In the genomic region with DNA sequence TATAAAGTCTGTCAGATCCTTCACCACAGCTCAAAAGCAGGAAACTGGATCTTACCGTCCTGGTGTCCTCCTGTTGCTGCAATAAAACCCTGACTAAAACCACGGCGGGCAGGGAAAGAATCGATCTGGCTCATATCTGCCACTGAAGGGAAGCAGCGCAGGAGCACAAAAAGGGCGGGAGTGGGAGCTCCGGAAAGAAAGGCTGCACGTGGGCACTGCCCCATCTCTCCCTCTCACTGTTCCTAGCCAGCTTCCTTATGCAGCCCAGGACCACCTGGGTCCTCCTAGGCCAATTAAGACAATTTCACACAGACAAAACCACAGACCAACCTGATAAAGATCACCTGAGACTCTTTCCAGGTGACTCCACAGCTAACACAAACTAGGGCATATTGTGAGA, we compare ENCODE assay signal across 13 mouse cellular contexts. TPM values are rescaled to one million over a fixed set of nuclear protein-coding genes. Genes with fewer than 3 reads are reported as not detected.
DNase-seq lines count a peak whose midpoint lies in the region; ATAC-seq lines count a peak whose summit lies in the region.
"Had no signal": no experiment of that assay in that cellular context is flagged by ENCODE, and none has a peak within 500 bp of the region (broad histone marks: within the 10 kb centered on the region; RNA-seq: fewer than 3 reads in every experiment).

No protein-coding gene starts in this region.

- H3K27ac ChIP-seq in intestine, embryonic 15.5 days: peak overlapping the region; percentile 20; the same call in 1 of the 2 replicates
- no peak overlapping the region for H3K27ac ChIP-seq in intestine, embryonic 16.5 days (ENCODE audit: low read length)
- H3K27ac ChIP-seq in liver, embryonic 16.5 days (ENCODE audit: low read length): no peak overlapping the region
- no peak overlapping the region for H3K27ac ChIP-seq in neural tube, embryonic 15.5 days (replicated peaks)
- H3K27ac ChIP-seq: forebrain, embryonic 12.5 days; hindbrain, embryonic 12.5 days; midbrain, embryonic 15.5 days; neural tube, embryonic 12.5 days had no signal

- no peak overlapping the region for H3K4me3 ChIP-seq in intestine, embryonic 15.5 days (replicated peaks)
- no peak overlapping the region for H3K4me3 ChIP-seq in intestine, embryonic 16.5 days (ENCODE audit: low read length)
- no peak overlapping the region for H3K4me3 ChIP-seq in liver, embryonic 16.5 days (ENCODE audit: low read depth, low read length)
- H3K4me3 ChIP-seq in neural tube, embryonic 15.5 days (replicated peaks): no peak overlapping the region
- H3K4me3 ChIP-seq: forebrain, embryonic 12.5 days; hindbrain, embryonic 12.5 days; midbrain, embryonic 15.5 days; neural tube, embryonic 12.5 days had no signal

- WGBS in intestine, embryonic 15.5 days: 39% methylated on average over 8 of the region's 8 CpGs
- 31% methylated on average over 8 of the region's 8 CpGs for WGBS in intestine, embryonic 16.5 days
- WGBS in liver, embryonic 16.5 days (ENCODE audit: insufficient replicate concordance): 28% methylated on average over 8 of the region's 8 CpGs
- WGBS in neural tube, embryonic 15.5 days: 51% methylated on average over 8 of the region's 8 CpGs

- H3K4me1 ChIP-seq in intestine, embryonic 15.5 days (replicated peaks): 0 out of 2 replicates have a peak, but pooled peaks cover 10% of the 10 kb centered on the region
- peaks cover 7% of the 10 kb centered on the region; the same call in 1 of the 2 replicates for H3K4me1 ChIP-seq in intestine, embryonic 16.5 days (ENCODE audit: control insufficient read depth, insufficient read depth, low read length)
- peaks cover 6% of the 10 kb centered on the region for H3K4me1 ChIP-seq in liver, embryonic 16.5 days (ENCODE audit: control insufficient read depth, low read depth, low read length)
- H3K4me1 ChIP-seq in neural tube, embryonic 15.5 days: peaks cover 18% of the 10 kb centered on the region

- H3K36me3 ChIP-seq in intestine, embryonic 15.5 days: no peaks in the 10 kb centered on the region
- no peaks in the 10 kb centered on the region for H3K36me3 ChIP-seq in intestine, embryonic 16.5 days (ENCODE audit: control insufficient read depth, insufficient read depth, low read length)
- H3K36me3 ChIP-seq in liver, embryonic 16.5 days (ENCODE audit: control insufficient read depth, insufficient read depth): no peaks in the 10 kb centered on the region
- no peaks in the 10 kb centered on the region for H3K36me3 ChIP-seq in neural tube, embryonic 15.5 days
- H3K36me3 ChIP-seq: forebrain, embryonic 12.5 days; hindbrain, embryonic 12.5 days; midbrain, embryonic 15.5 days; neural tube, embryonic 12.5 days had no signal

- no peak for DNase-seq in cerebellum, adult 9-11 months
- DNase-seq in kidney, adult 18-20 months: no peak
- DNase-seq: cerebellum, adult 11-12 months had no signal

- H3K9ac ChIP-seq in intestine, embryonic 15.5 days: no peak overlapping the region
- H3K9ac ChIP-seq in intestine, embryonic 16.5 days (ENCODE audit: low read depth, low read length): no peak overlapping the region
- H3K9ac ChIP-seq in liver, embryonic 16.5 days (ENCODE audit: low read depth, low read length): no peak overlapping the region
- H3K9ac ChIP-seq in neural tube, embryonic 15.5 days (replicated peaks): no peak overlapping the region
- H3K9ac ChIP-seq: forebrain, embryonic 12.5 days; hindbrain, embryonic 12.5 days; midbrain, embryonic 15.5 days; neural tube, embryonic 12.5 days had no signal

- H3K4me2 ChIP-seq in intestine, embryonic 15.5 days (replicated peaks): peak overlapping the region; percentile 3; the same call in 1 of the 2 replicates
- no peak overlapping the region for H3K4me2 ChIP-seq in intestine, embryonic 16.5 days (ENCODE audit: low read depth, low read length)
- 0 out of 2 replicates have a peak overlapping the region, but pooled peaks have one; percentile 5 for H3K4me2 ChIP-seq in liver, embryonic 16.5 days (ENCODE audit: low read depth, low read length)
- H3K4me2 ChIP-seq in neural tube, embryonic 15.5 days: no peak overlapping the region
- H3K4me2 ChIP-seq: forebrain, embryonic 12.5 days; hindbrain, embryonic 12.5 days; midbrain, embryonic 15.5 days; neural tube, embryonic 12.5 days had no signal

- no peak for ATAC-seq in intestine, embryonic 15.5 days
- no peak for ATAC-seq in intestine, embryonic 16.5 days
- ATAC-seq in CD4-positive, CD25-positive, alpha-beta regulatory T cell, adult 4 months: peak; percentile 36
- ATAC-seq in common myeloid progenitor, adult 5-6 weeks (replicated peaks; ENCODE audit: low read depth, poor library complexity, severe bottlenecking): peak; percentile 21; the same call in 1 of the 2 replicates
- ATAC-seq in liver, embryonic 16.5 days (ENCODE audit: low read depth): no peak
- ATAC-seq in neural tube, embryonic 15.5 days (ENCODE audit: low FRiP score): no peak
- ATAC-seq: midbrain, embryonic 15.5 days had no signal

- no peaks in the 10 kb centered on the region for H3K9me3 ChIP-seq in intestine, embryonic 15.5 days
- no peaks in the 10 kb centered on the region for H3K9me3 ChIP-seq in intestine, embryonic 16.5 days (ENCODE audit: control insufficient read depth, low read length)
- no peaks in the 10 kb centered on the region for H3K9me3 ChIP-seq in liver, embryonic 16.5 days (replicated peaks; ENCODE audit: control insufficient read depth, low read length)
- no peaks in the 10 kb centered on the region for H3K9me3 ChIP-seq in neural tube, embryonic 15.5 days (replicated peaks)
- H3K9me3 ChIP-seq: forebrain, embryonic 12.5 days; hindbrain, embryonic 12.5 days; midbrain, embryonic 15.5 days; neural tube, embryonic 12.5 days had no signal

- H3K27me3 ChIP-seq in intestine, embryonic 15.5 days (replicated peaks): no peaks in the 10 kb centered on the region
- no peaks in the 10 kb centered on the region for H3K27me3 ChIP-seq in intestine, embryonic 16.5 days (replicated peaks; ENCODE audit: control insufficient read depth, insufficient read depth, low read length)
- peaks cover 40% of the 10 kb centered on the region for H3K27me3 ChIP-seq in liver, embryonic 16.5 days (ENCODE audit: control insufficient read depth, insufficient read depth, low read depth, low read length)
- H3K27me3 ChIP-seq in neural tube, embryonic 15.5 days (replicated peaks): peaks cover 14% of the 10 kb centered on the region

RNA-seq across cellular contexts. Expression of a gene that starts 4.7 kb away (rescaled TPM):
- polyA plus RNA-seq in intestine, embryonic 15.5 days (2015; fragmentation: Nextera tagmentation; extraction: Ambion mirVana): 23.3 and 31.2 TPM in 2 replicates
- 21.6 and 21.7 TPM in 2 replicates for polyA plus RNA-seq in intestine, embryonic 16.5 days (2015; fragmentation: Nextera tagmentation; extraction: Ambion mirVana)
- 1 to 10 TPM; 2.0 to 5.2 TPM for polyA plus RNA-seq in CD4-positive, CD25-positive, alpha-beta regulatory T cell, adult 4 months (2017; shearing (Covaris generic))
- total RNA-seq in common myeloid progenitor, adult 5-6 weeks (2017): 0.64 TPM in 1 of 2 replicates, not detected in the other
- 1.3 and 1.9 TPM in 2 replicates for polyA plus RNA-seq in liver, embryonic 16.5 days (2015; fragmentation: Nextera tagmentation; extraction: Ambion mirVana)
- polyA plus RNA-seq in neural tube, embryonic 15.5 days (2015; fragmentation: Nextera tagmentation; extraction: Ambion mirVana): 2.4 and 5.9 TPM in 2 replicates

RNA-seq across cellular contexts. Expression of a gene that starts 51.2 kb away (rescaled TPM):
- polyA plus RNA-seq in intestine, embryonic 15.5 days (2015; fragmentation: Nextera tagmentation; extraction: Ambion mirVana): 177 and 205 TPM in 2 replicates
- 143 and 157 TPM in 2 replicates for polyA plus RNA-seq in intestine, embryonic 16.5 days (2015; fragmentation: Nextera tagmentation; extraction: Ambion mirVana)
- 100 to 1,000 TPM; 256 to 262 TPM for polyA plus RNA-seq in CD4-positive, CD25-positive, alpha-beta regulatory T cell, adult 4 months (2017; shearing (Covaris generic))
- total RNA-seq in common myeloid progenitor, adult 5-6 weeks (2017): 244 and 251 TPM in 2 replicates
- 53.0 and 58.0 TPM in 2 replicates for polyA plus RNA-seq in liver, embryonic 16.5 days (2015; fragmentation: Nextera tagmentation; extraction: Ambion mirVana)
- 184 and 185 TPM in 2 replicates for polyA plus RNA-seq in neural tube, embryonic 15.5 days (2015; fragmentation: Nextera tagmentation; extraction: Ambion mirVana)

RNA-seq across cellular contexts. Expression of a gene that starts 51.3 kb away (rescaled TPM):
- polyA plus RNA-seq in intestine, embryonic 15.5 days (2015; fragmentation: Nextera tagmentation; extraction: Ambion mirVana): 23.1 and 25.5 TPM in 2 replicates
- 21.7 and 23.2 TPM in 2 replicates for polyA plus RNA-seq in intestine, embryonic 16.5 days (2015; fragmentation: Nextera tagmentation; extraction: Ambion mirVana)
- polyA plus RNA-seq in CD4-positive, CD25-positive, alpha-beta regulatory T cell, adult 4 months (2017; shearing (Covaris generic)): 1 to 10 TPM; 8.1 to 10.0 TPM
- total RNA-seq in common myeloid progenitor, adult 5-6 weeks (2017): 72.1 and 88.3 TPM in 2 replicates
- 37.1 and 39.3 TPM in 2 replicates for polyA plus RNA-seq in liver, embryonic 16.5 days (2015; fragmentation: Nextera tagmentation; extraction: Ambion mirVana)
- 45.6 and 48.7 TPM in 2 replicates for polyA plus RNA-seq in neural tube, embryonic 15.5 days (2015; fragmentation: Nextera tagmentation; extraction: Ambion mirVana)

Comparison
In these comparisons a context has a peak if more than half of its experiments do, and no peak if none do; other contexts are left out.
1. H3K4me2 ChIP-seq: peak in intestine, embryonic 15.5 days (single experiment) and liver, embryonic 16.5 days (single experiment); none in intestine, embryonic 16.5 days (single experiment) and neural tube, embryonic 15.5 days (single experiment).
2. ATAC-seq: peak in CD4-positive, CD25-positive, alpha-beta regulatory T cell, adult 4 months (single experiment) and common myeloid progenitor, adult 5-6 weeks (single experiment); none in intestine, embryonic 15.5 days (single experiment), intestine, embryonic 16.5 days (single experiment), liver, embryonic 16.5 days (single experiment) and neural tube, embryonic 15.5 days (single experiment).